Mouse (Mus musculus) CH12.LX (cell line): Measurements from ENCODE around the gene Tspear.

ENCODE experiments used
- CTCF ChIP-seq, 2 experiments: IDR thresholded peaks in 1 of 2; conservative IDR thresholded peaks in 1 of 2; 2 replicates each; pipeline ENCODE4 v1.5.1; 2011 to 2012; ENCODE audit warnings: low read depth in 2 of 2, low read length in 2 of 2, improper control_type of control experiment in 1 of 2, inconsistent platforms in 1 of 2, mild to moderate bottlenecking in 1 of 2, moderate library complexity in 1 of 2
- E2F4 ChIP-seq: IDR thresholded peaks from 2 replicates; pipeline ENCODE4 v1.6.1; 2011; ENCODE audit warnings: low read depth, low read length, improper control_type of control experiment; ENCODE audit not compliant: insufficient replicate concordance
- EP300 ChIP-seq: IDR thresholded peaks from 2 replicates; pipeline ENCODE4 v1.6.1; 2011; ENCODE audit warnings: low read length, improper control_type of control experiment
- HCFC1 ChIP-seq: IDR thresholded peaks from 2 replicates; pipeline ENCODE4 v1.6.1; 2012; ENCODE audit warnings: low read depth, mild to moderate bottlenecking, inconsistent platforms, low read length, improper control_type of control experiment
- MEF2A ChIP-seq: IDR thresholded peaks from 2 replicates; pipeline ENCODE4 v1.6.1; 2014; ENCODE audit warnings: low read depth, mild to moderate bottlenecking, inconsistent platforms, low read length, improper control_type of control experiment, borderline replicate concordance
- NRF1 ChIP-seq: IDR thresholded peaks from 2 replicates; pipeline ENCODE4 v1.6.1; 2014; ENCODE audit warnings: low read depth, mild to moderate bottlenecking, inconsistent platforms, low read length, improper control_type of control experiment, moderate library complexity
- SMC3 ChIP-seq: IDR thresholded peaks from 2 replicates; pipeline ENCODE4 v1.6.1; 2011; ENCODE audit warnings: low read depth, low read length, improper control_type of control experiment
- USF1 ChIP-seq: IDR thresholded peaks from 2 replicates; pipeline ENCODE4 v1.6.1; 2014; ENCODE audit warnings: low read depth, mild to moderate bottlenecking, inconsistent platforms, low read length, improper control_type of control experiment
- ZNF384 ChIP-seq: IDR thresholded peaks from 2 replicates; pipeline ENCODE4 v1.6.1; 2012; ENCODE audit warnings: low read depth, low read length, improper control_type of control experiment, inconsistent platforms

GRCm38 (mm10) chr10:77835647-77836046 is 149.3 kb downstream of the Tspear start, which contains the start of gene Krtap10-10:
- TF ChIP-seq HCFC1 (no peak), CTCF (conservative IDR thresholded peaks at IDR 0.05 in 1 of 2, IDR thresholded peaks at IDR 0.05 in 1 of 2; ENCODE audit: low read depth in 2 of 2, low read length in 2 of 2) (no peak), MEF2A (no peak), USF1 (no peak), NRF1 (no peak), ZNF384 (no peak), E2F4 (no peak), EP300 (no peak), SMC3 (no peak)
